Mouse (Mus musculus): ENCODE measurements at regions not wholly inside any gene's neighbourhood (a gene's known extent, or its start where the extent isn't known, plus 50 kb on each side); places are given as distances from the start of the nearest gene placed in this dataset.

DNA sequence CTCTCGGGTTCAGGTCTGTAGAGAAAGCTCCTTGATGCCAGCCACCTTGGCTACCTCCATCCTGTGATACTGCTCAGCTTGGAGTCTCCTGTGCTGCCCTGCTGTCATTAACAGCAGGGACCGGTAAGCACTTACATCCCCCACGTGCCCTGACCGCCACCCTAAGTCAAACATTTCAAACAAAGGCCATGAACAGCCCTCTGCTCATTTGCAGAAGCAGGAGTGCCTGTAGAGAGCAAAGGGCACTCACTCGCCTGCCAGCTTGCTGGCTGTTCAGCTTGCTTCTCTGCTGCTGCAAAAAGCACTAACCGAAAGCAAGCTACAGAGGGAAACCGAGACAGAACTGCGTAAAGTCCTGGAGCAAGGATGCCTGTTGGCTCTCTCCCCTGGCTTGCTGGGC is 61.8 kb upstream of the Thy1 start:
- DNase-seq (ENCODE audit: low spot score), result no peak

DNA sequence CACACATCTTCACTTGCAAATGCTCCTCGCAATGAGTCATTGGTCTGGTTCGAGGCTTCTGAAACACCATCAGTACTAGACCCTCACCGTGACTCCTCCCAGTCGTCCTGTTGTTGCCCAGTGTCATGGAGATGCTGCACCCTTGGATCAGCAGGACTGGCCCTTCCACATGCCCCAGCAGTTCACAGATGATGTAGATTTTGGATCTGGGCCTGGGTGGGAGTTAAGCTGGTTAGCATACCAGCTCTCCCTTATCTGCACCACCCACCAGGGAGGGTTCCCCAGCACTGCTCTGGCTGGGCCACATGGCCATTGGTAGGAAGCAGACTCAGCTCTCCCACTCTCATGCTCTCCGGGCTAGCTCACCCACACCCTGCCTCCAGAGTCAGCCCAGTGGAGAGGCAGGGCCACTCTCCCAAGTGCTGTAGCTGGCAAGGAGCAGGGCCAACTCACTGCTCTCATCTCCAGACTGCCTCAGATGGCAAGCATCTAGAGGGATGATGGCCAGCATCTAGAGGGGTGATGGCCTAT is 60.8 kb upstream of the Thy1 start:
- no peak for DNase-seq (ENCODE audit: low spot score)

DNA sequence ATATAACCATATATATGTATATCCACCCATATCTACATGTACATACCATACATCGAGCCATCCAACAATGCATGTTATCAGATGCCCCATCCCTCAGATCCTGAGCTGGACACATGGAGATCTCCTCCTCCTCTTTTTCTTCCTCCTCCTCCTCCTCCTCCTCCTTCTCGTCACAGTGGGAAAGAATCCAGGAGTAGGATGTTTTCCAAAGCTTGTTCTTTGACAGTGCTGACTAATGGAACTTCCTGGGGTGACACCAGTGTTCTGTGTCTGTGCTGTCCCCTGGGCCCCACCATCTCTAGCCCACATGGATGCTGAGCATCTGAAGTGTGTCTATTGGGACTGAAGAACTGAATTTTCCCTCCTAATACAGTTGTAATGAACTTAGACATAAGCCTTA is 60.0 kb upstream of the Thy1 start:
- no peak for DNase-seq (ENCODE audit: low spot score)

DNA sequence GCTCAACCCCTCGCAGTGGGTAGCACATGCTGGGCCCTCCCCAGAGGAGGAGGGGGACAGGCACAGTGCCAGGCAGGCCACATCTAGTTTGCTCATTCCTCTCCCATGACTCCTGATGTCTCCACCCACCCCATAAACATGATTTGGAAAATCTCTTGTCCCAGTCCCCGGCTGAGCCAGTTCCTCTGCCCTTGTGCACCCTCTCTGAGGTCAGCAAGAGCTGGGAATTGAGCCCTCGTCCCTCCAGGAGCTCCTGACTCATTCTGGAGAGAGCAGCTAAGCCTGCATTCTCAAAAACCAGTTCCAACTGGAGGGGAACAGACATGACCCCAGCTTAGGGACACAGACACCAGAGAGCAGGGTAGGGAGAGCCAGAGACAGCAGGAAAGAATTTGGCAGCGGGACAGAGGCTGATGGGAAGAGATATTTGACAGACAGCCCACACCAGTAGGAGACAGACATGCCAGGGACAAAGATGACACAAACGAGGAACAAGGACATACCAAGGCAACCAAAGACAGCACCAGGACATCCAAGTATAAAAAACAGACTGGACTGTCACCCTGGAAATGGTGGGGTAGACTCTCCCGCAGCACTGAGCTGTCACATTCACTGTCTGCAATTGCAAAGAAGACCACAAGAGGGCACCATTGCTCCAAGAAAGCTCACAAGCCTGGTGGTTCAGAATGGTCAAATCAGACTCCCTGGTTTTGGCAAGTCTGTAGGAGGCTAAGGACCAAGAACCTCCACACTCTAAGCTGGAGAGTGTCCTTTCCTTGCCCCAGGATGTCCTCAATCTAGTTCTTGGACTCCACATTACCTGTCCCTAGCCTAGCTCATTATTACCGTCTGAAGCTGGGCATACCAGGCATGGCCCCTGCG is 58.8 kb upstream of the Thy1 start:
- DNase-seq (ENCODE audit: low spot score), result peak; percentile 49

DNA sequence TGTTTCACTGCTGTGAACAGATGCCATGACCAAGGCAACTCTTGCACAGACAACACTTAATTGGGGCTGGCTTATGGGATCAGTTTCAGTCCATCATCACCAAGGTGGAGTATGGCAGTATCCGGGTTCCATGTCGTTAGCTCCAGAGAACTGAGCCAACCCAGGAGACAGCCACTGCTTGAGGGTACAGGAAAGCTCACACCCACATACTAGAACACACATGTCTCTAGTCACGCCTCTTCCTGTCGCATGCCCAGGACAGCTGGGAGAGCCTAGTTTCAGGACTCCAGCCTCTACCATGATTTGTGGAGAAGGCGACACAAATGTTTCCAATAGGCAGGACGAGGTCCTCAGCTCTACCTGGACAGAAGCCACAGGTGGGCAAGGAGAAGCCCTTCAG is 55.2 kb upstream of the Thy1 start:
- DNase-seq (ENCODE audit: low spot score), result no peak

DNA sequence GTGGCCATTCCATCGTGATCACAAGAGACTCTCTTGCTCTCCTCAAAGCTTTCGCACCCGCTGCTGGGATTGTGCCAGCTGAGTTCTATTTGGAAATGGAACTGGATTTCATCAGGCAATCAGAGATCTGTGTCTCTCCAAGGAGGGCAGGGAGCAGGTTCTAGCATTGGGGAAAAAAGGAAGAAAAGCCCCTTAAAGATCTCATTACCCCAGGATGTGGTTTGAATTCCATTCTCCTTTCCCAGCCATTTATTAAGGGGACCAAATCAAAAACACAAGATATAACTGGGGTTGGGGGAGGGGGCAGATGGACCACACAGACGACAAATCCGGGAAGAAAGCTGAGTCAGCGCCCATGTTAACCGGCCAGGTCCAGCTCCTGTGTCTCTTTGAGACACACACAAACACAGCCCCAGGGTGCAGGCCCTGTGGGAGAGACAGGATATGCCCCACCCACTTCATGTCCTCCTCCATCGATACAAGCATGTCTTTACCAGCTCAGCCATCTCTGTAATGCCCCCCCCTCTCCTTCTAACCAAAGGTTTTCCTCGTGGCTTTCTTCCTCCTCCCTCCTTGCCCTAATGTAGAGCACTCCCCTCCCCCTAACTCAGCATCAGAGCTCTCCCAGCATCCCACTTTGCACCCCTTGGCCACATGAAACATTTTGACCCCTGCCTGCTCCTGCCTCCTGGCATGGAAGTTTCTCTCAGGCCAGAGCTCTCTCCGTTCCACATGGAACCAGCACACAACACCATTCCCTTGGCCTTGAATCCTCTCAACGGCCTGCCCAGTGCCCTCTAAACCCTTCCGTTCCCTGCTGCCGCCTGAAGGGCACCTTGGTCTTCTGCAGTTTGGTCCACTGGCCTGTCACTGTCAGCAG is 54.0 kb upstream of the Thy1 start:
- DNase-seq (ENCODE audit: low spot score), result no peak

DNA sequence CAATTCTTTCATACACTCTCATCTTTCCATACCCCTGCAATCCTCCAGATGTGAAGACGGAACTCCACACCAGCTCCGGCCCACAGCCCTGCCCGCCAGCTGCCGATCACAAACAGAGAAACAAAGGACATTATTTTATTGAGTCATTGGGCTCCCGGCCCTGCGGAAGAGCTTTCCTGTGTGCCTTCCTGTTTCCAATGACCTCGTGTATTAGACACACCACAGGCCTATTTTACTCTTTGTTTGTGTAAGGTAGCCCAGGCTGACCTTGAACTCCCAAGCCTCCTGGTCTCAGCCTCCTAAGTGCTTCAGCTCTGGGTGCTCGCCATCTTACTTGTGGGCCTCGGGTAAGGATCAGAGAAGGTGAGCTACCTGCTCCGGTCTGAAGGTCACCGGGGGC is 53.1 kb upstream of the Thy1 start:
- no peak for DNase-seq (ENCODE audit: low spot score)

DNA sequence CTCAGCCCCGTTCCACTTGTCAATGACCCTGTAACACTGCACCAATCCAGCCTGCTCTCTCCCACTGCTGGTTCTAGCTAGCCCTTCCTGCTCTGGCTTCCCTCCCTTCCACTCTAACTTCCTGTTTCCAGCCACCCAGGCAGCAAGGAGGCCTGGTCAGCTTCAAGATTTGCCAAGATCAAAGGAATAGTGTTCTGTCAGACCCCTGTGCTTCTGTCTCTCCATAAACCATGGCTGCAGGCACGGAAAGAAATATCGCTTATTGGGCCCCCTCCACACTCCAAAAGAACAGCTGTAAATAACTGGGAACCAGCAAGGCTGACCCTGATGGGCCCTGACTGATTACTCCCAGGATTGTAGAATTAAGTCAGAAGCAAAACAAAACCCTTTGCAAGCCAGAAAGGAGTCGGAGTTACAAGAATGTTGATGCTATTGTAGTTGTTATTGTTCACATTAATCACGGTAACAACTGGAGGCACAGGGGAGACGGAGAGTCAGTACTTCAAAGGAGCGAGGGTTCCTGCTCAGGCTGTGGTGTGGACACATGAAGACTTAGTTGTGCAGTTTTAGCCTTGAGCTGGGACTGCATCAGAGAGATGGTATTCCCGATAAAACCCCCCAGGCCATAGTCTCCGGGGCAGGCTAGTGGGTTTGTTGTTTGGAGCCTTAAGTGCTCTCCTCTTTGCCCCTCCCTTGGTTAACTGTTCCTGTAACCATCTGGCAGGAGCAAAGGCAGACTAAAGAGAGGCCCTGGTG is 49.8 kb upstream of the Thy1 start:
- DNase-seq (ENCODE audit: low spot score), result no peak
